Mouse (Mus musculus) liver, embryonic 13.5 days (tissue): Measurements from ENCODE around the gene Adprm. TPM values are rescaled to one million over a fixed set of nuclear protein-coding genes. Genes with fewer than 3 reads are reported as not detected.
A peak's percentile ranks its signal among the peaks of the same experiment; 100 is the strongest.

ENCODE experiments used
- ATAC-seq: fragments of 200-750 bp; cut with Nextera tagmentation; 2 replicates; pipeline ENCODE4 v1.8.0; 2017; ENCODE audit warnings: low read depth, mild to moderate bottlenecking, moderate number of reproducible peaks, moderate library complexity
- DNase-seq: peaks from one replicate; pipeline ENCODE4 v3.0.0; 2022
- H3K27ac ChIP-seq: fragments of 300-500 bp; sonication (generic); 2 replicates; pipeline ENCODE4 v1.5.1; 2015; ENCODE audit warnings: moderate library complexity, mild to moderate bottlenecking, inconsistent platforms
- H3K27me3 ChIP-seq: fragments of 300-500 bp; sonication (generic); 2 replicates; pipeline ENCODE4 v1.6.1; 2015; ENCODE audit warnings: mild to moderate bottlenecking, inconsistent platforms
- H3K36me3 ChIP-seq: fragments of 300-500 bp; sonication (generic); 2 replicates; pipeline ENCODE4 v1.6.1; 2015; ENCODE audit warnings: mild to moderate bottlenecking, inconsistent platforms
- H3K4me1 ChIP-seq: fragments of 300-500 bp; sonication (generic); replicated peaks from 2 replicates; pipeline ENCODE4 v1.6.1; 2015; ENCODE audit warnings: inconsistent platforms
- H3K4me2 ChIP-seq: fragments of 300-500 bp; sonication (generic); 2 replicates; pipeline ENCODE4 v1.6.1; 2015; ENCODE audit warnings: inconsistent platforms, mild to moderate bottlenecking, moderate library complexity
- H3K4me3 ChIP-seq: fragments of 300-500 bp; sonication (generic); replicated peaks from 2 replicates; pipeline ENCODE4 v1.5.1; 2015; ENCODE audit warnings: mild to moderate bottlenecking, inconsistent platforms
- H3K9ac ChIP-seq: fragments of 300-500 bp; sonication (generic); 2 replicates; pipeline ENCODE4 v1.6.1; 2015; ENCODE audit warnings: mild to moderate bottlenecking, inconsistent platforms
- H3K9me3 ChIP-seq: fragments of 300-500 bp; sonication (generic); replicated peaks from 2 replicates; pipeline ENCODE4 v1.6.1; 2016; ENCODE audit warnings: inconsistent platforms
- WGBS: fragments of 180-500 bp; shearing (Covaris S2); methylation state at CpG from one replicate; pipeline ENCODE4 v1.1.7; 2015; ENCODE audit not compliant: insufficient replicate concordance; 5-methylcytosine and 5-hydroxymethylcytosine counted together
- polyA plus RNA-seq: library from polyadenylated mRNA; unstranded; fragments of >200 nt; fragmentation: Nextera tagmentation; extraction: Ambion mirVana; gene quantifications from 2 replicates; pipeline ENCODE4 v1.2.1, GENCODE M21; 2015

Gene Adprm
- polyA plus RNA-seq, 1 experiment from 2014 or later, result 10.7 TPM

DNA sequence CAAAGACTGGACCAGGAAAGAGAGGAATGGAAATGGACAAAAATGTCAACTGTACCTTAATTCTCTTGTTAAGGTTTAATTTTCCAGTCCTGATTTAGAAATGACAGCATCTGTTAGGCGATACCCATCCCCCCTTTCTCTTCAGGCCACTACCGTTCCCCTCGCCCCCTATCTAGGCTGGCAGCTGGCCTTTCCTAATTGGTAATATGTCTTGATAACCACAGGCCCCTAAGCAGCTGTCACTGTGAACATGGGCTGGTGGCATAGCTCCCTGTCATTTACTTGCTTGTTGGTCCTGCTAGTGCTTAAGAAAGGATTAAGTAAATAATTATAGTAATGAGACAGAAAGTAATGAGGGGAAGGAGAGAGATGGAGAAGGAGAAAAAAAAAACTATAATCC is 25.0 kb upstream of the Adprm start:
- Histone ChIP-seq H3K4me2 (no peak overlapping the region), H3K9me3 (no peaks in the 10 kb centered on the region), H3K4me3 (no peak overlapping the region), H3K9ac (no peak overlapping the region), H3K27ac (no peak overlapping the region), H3K27me3 (no peaks in the 10 kb centered on the region), H3K36me3 (no peaks in the 10 kb centered on the region), H3K4me1 (peaks cover 3% of the 10 kb centered on the region; the same call in 1 of the 2 replicates)
- WGBS, result 28% methylated on average over 3 of the region's 3 CpGs
- ATAC-seq, result no peak
- DNase-seq, result no peak

DNA sequence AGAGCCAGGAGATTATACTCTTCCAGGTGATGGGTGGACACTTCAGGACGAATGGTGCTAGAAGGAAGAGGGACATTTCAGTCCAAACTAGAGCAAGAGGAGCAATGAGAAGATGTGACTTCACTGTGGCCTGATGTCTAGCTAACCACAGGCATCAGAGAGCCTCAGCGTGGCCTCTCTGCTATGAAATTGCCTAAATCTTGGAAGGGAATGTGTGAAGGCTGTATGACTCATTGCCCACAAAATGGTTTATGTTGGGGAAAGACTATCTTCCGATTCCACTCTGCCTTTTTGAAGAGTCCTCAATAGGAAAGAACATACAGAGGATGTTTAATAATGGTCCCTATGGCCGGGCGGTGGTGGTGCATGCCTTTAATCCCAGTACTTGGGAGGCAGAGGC is 24.4 kb upstream of the Adprm start:
- Histone ChIP-seq H3K27ac (no peak overlapping the region), H3K4me1 (peaks cover 3% of the 10 kb centered on the region; the same call in 1 of the 2 replicates), H3K9ac (no peak overlapping the region), H3K9me3 (no peaks in the 10 kb centered on the region), H3K36me3 (no peaks in the 10 kb centered on the region), H3K4me2 (no peak overlapping the region), H3K4me3 (no peak overlapping the region), H3K27me3 (no peaks in the 10 kb centered on the region)
- WGBS, result 63% methylated on average over 5 of the region's 5 CpGs
- ATAC-seq, result no peak
- DNase-seq, result no peak

DNA sequence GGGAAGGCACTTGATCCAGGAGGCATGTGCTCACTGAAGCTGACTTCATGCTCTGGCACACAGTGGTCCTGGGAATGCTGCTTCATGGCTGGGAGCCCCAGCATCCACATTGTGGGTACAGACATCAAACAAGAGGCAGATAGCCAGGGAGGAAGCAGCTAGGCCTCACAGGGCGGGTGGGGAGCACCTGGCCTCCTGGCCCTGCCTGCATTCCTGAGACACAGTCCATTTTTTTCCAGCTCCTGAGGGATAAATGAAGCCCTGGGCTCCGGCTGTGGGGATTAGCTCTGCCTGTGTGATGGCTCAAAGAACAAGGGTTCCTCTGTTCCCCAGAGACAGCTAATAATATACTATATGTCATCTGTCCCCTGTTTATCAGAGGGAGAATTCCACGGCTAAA is 22.6 kb upstream of the Adprm start:
- DNase-seq (no peak), ATAC-seq (no peak)
- Histone ChIP-seq H3K9me3 (no peaks in the 10 kb centered on the region), H3K4me2 (no peak overlapping the region), H3K4me3 (no peak overlapping the region), H3K9ac (no peak overlapping the region), H3K27me3 (no peaks in the 10 kb centered on the region), H3K36me3 (no peaks in the 10 kb centered on the region), H3K4me1 (no peaks in the 10 kb centered on the region), H3K27ac (no peak overlapping the region)
- WGBS, result 69% methylated on average over 3 of the region's 3 CpGs

DNA sequence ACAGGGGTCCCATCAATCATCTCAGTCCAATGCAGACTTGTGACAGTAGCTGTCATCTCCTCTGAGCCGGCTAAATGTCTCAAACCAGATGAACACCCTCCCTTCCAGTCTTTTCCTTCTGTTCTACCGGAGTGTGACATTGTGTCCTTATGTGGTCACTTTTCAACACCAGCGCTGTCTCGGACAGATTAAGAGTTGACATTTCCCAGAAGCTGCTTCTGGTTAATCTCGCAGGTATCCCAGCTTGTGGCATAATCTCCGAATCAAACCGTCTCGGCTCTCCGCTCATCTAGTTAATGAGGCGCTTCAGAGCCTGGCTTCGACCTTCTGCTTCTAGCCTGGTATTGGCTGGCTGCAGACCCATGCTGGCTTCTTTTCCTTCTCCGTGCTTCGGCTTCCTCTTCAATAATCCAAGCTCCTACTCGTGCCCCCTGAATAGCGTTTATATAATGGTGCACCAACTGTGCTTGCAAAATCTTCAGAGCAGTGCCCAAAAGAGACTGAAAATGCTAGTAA is 20.3 kb upstream of the Adprm start:
- ATAC-seq, result no peak
- H3K27me3 ChIP-seq, result no peaks in the 10 kb centered on the region
- H3K4me3 ChIP-seq, result no peak overlapping the region
- H3K9me3 ChIP-seq, result no peaks in the 10 kb centered on the region
- H3K36me3 ChIP-seq, result no peaks in the 10 kb centered on the region
- 72% methylated on average over 15 of the region's 15 CpGs for WGBS
- no peak for DNase-seq
- H3K4me1 ChIP-seq, result no peaks in the 10 kb centered on the region
- no peak overlapping the region for H3K4me2 ChIP-seq
- no peak overlapping the region for H3K27ac ChIP-seq
- H3K9ac ChIP-seq, result no peak overlapping the region

DNA sequence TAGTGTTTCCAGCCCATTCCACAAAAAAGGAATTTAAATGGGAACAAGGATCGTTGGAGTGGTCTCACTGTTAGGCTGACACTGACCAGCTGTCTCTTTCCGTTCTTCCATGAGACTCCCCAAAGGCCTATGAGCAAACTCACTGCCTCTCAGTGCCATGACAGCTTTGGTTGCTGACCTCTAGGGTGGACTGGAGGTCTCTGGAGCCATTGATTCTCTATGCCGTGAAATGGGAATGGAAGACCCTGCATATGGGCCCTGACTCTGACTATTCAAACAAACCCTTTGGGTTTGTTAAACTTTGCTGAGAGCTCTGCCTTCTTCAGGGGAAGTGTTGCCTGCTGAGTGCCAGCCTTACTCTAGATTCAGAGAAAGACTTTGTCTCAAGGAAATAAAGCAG is 15.3 kb upstream of the Adprm start:
- WGBS, result 71% methylated on average over 3 of the region's 3 CpGs
- Histone ChIP-seq H3K9ac (no peak overlapping the region), H3K27me3 (no peaks in the 10 kb centered on the region), H3K27ac (no peak overlapping the region), H3K4me3 (no peak overlapping the region), H3K4me1 (no peaks in the 10 kb centered on the region), H3K36me3 (peaks cover 36% of the 10 kb centered on the region), H3K9me3 (no peaks in the 10 kb centered on the region), H3K4me2 (no peak overlapping the region)
- DNase-seq (no peak), ATAC-seq (no peak)

DNA sequence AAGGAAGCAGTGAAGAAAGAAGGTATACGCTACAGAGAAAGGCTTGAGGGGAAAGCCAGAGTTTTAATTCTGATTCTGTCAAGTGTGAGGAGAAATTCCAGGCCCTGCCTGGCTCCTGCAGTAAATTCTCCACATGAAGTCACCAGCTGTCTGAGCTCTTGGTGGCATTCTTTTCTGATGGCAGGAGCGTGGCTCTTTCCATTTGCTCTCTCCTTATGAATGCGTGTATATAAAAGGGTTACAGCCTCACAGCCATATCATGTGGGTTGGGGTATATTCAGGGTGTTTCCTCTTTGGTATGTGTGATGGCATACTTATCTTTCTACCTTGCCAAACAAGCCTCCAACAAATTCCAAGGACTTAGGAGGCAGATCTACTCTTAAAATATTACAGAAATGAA is 10.3 kb upstream of the Adprm start:
- Histone ChIP-seq H3K27ac (no peak overlapping the region), H3K9me3 (no peaks in the 10 kb centered on the region), H3K27me3 (no peaks in the 10 kb centered on the region), H3K4me2 (no peak overlapping the region), H3K4me1 (no peaks in the 10 kb centered on the region), H3K9ac (no peak overlapping the region), H3K4me3 (no peak overlapping the region), H3K36me3 (peaks cover 75% of the 10 kb centered on the region)
- ATAC-seq (no peak), DNase-seq (no peak)
- WGBS, result 79% methylated on average over 3 of the region's 3 CpGs

DNA sequence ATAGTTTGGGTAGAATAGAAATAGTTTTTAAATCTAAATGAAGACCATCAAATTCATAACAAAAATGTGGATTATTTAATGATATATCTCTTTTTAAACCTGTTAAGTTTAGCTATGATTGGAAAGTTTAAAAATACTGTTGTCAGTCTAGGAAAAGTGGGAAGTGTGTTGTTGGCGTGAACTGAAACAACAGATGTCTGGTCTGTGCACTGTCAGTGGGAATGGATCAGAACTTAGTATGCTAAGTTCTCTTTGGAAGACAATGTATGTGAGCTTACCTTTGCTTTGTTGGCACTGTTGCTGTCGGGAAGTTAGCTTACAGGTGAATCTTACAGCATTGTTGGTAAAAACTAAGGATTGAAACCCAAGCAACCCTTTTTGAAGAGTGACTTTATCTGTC is 8.9 kb upstream of the Adprm start:
- Histone ChIP-seq H3K4me3 (no peak overlapping the region), H3K4me2 (no peak overlapping the region), H3K4me1 (no peaks in the 10 kb centered on the region), H3K36me3 (peaks cover 85% of the 10 kb centered on the region), H3K9ac (no peak overlapping the region), H3K27ac (no peak overlapping the region), H3K9me3 (no peaks in the 10 kb centered on the region), H3K27me3 (no peaks in the 10 kb centered on the region)
- ATAC-seq (no peak), DNase-seq (no peak)
- 78% methylated on average over 2 of the region's 2 CpGs for WGBS

DNA sequence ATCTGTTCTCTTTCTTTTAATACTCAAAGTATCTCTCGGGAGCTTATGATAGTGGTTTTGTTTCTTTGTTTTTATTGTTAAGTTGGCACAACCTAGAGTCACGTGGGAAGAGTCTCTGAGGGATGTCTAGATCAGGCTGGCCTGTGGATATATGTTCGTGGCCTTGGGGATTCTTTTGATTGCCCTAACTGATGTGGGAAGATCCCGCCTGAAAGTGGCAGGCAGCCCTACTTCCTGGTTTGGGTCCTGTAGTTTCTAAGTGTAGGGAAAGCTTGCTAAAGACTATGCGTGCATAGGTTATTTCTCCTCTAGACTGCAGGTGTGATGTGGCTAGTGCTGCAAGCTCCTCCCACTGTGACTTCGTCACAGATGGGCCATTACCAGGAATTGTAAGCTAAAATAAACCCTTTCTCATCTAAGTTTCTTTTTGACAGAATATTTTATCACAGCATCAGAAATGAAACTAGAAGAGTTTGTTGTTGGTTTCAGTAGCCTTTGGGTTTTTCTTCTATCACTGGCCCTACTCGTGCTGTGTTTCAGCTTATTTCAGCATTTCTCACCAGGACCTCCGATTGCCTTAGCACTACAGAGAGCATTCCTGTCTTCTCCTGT is 2.5 kb upstream of the Adprm start:
- no peak overlapping the region for H3K9ac ChIP-seq
- H3K4me1 ChIP-seq, result peaks cover 23% of the 10 kb centered on the region
- no peaks in the 10 kb centered on the region for H3K9me3 ChIP-seq
- no peak for DNase-seq
- no peak overlapping the region for H3K4me2 ChIP-seq
- ATAC-seq, result no peak
- H3K4me3 ChIP-seq, result no peak overlapping the region
- H3K27ac ChIP-seq, result no peak overlapping the region
- peaks cover 39% of the 10 kb centered on the region for H3K36me3 ChIP-seq
- H3K27me3 ChIP-seq, result no peaks in the 10 kb centered on the region
- 79% methylated on average over 8 of the region's 8 CpGs for WGBS

DNA sequence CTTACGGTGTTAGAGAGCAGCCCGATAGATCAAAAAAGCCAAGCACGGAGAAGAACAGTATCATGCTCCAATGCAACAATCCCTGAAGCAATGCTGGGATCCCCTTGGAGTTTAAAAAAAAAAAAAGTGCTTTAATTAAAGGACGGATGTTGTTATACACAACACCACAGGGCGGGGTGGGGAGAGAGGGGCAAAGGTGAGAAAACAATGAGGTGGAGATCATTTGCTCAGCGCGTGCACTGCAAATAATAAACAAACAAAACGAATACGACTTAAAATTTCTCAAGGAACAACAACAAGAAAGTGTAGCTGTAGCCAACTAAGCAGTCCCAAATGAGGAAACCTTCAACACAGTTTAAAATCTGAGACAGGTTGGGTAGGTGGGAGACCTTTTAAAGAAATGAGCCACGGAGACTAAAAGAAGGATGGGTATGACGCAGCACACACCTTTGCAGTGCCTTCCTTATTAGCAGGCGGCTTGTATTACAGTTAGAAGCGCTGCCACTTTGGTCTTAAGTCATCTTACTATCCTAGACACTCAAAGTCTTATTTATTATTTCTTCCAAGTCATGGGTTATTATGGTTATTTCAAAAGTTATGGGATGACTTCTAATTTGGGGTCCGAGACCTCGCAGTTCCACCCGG is 596 bp downstream of the Adprm start:
- H3K36me3 ChIP-seq, result peaks cover 15% of the 10 kb centered on the region
- no peak for DNase-seq

DNA sequence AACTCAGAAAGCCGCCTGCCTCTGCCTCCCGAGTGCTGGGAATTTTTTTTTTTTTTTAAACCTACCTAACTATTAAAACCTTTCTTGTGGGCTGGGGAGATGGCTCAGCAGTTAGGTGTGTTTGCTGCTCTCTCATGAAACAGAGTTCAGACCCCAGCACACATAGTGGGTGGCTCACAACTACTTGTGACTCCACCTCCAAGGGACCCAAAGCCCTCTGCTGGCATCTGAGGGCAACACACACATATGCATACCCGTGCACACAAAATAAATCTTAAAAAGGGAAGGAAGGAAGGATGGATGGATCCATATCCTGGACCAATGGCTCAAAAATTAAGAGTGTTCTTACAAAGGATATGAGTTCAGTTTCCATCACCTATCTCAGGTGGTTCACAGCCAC is 3.1 kb downstream of the Adprm start:
- Histone ChIP-seq H3K27ac (no peak overlapping the region), H3K9me3 (no peaks in the 10 kb centered on the region), H3K36me3 (0 out of 2 replicates have a peak, but pooled peaks cover 10% of the 10 kb centered on the region), H3K9ac (no peak overlapping the region), H3K4me3 (no peak overlapping the region), H3K4me2 (no peak overlapping the region), H3K27me3 (no peaks in the 10 kb centered on the region), H3K4me1 (peaks cover 36% of the 10 kb centered on the region)
- DNase-seq (no peak), ATAC-seq (no peak)
- WGBS, result 55% methylated on average over 3 of the region's 3 CpGs

More for the DNA sequence above, 596 bp downstream of the Adprm start:
- peak; percentile 57 for ATAC-seq
- Histone ChIP-seq H3K27ac (peak overlapping the region; percentile 84), H3K9me3 (no peaks in the 10 kb centered on the region), H3K27me3 (no peaks in the 10 kb centered on the region), H3K9ac (peak overlapping the region; percentile 84), H3K4me2 (peak overlapping the region; percentile 83), H3K4me3 (peak overlapping the region; percentile 88), H3K4me1 (peaks cover 24% of the 10 kb centered on the region)
- WGBS, result 15% methylated on average over 16 of the region's 16 CpGs

DNA sequence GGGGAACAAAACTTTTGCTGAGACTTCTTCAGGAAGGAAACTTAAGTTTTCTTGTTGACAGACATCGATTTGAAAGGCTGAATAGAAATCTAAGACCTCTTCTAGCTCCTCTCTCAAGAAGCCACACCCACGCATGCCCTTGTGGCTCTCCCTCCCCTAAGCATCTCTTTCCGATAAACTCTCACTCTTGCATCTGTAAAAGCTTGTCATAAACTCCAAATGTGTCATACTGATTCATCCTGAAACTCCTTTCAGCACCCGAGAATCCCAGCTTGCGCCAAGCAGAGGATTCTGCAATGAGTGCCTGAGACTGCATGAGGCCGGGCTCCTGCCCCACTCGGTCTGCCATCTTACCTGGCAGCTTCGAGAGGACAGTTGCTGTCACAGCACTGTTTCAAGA is 3.9 kb downstream of the Adprm start:
- H3K4me1 ChIP-seq, result peaks cover 31% of the 10 kb centered on the region
- H3K9me3 ChIP-seq, result no peaks in the 10 kb centered on the region
- no peaks in the 10 kb centered on the region for H3K27me3 ChIP-seq
- no peak overlapping the region for H3K9ac ChIP-seq
- WGBS, result 78% methylated on average over 8 of the region's 8 CpGs
- H3K27ac ChIP-seq, result no peak overlapping the region
- ATAC-seq (no peak), DNase-seq (no peak)
- no peak overlapping the region for H3K4me3 ChIP-seq
- 0 out of 2 replicates have a peak, but pooled peaks cover 10% of the 10 kb centered on the region for H3K36me3 ChIP-seq
- no peak overlapping the region for H3K4me2 ChIP-seq

DNA sequence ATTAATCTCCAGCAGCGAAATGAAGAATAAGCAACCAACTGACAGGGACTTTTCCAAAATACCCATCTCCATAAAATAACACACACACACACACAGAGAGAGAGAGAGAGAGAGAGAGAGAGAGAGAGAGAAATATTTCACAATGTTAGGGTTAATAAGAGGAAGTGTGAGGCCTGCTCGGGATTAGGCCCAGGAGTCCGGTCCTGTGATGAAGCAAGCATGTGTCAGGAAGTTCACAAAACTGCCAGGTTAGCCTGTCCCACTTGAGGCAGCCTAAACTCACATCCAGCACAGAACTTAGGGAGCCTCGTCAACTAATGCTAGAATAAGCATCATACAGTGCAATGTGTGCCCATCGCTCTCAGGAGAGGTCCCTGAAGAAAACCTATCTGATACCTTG is 5.2 kb downstream of the Adprm start:
- no peak for DNase-seq
- Histone ChIP-seq H3K36me3 (0 out of 2 replicates have a peak, but pooled peaks cover 10% of the 10 kb centered on the region), H3K4me1 (peaks cover 31% of the 10 kb centered on the region), H3K27ac (no peak overlapping the region), H3K4me3 (no peak overlapping the region), H3K4me2 (no peak overlapping the region), H3K9ac (no peak overlapping the region), H3K27me3 (no peaks in the 10 kb centered on the region), H3K9me3 (no peaks in the 10 kb centered on the region)
- WGBS, result 57% methylated on average over 5 of the region's 5 CpGs
- ATAC-seq, result no peak
